Mouse (Mus musculus) adrenal gland, postnatal 25 days (tissue): ENCODE results near the gene C8g. TPM values are rescaled to one million over a fixed set of nuclear protein-coding genes. Genes with fewer than 3 reads are reported as not detected.
A peak's percentile ranks its signal among the peaks of the same experiment; 100 is the strongest.

ENCODE experiments used
- DNase-seq: peaks from one replicate; pipeline ENCODE4 v3.0.0; 2021; ENCODE audit warnings: mixed read lengths
- long read RNA-seq: library from polyadenylated mRNA; stranded (forward); transcript quantifications from one replicate; pipeline ENCODE4 v2.0.0, GENCODE M21; 2021
- total RNA-seq: library from RNA; stranded (reverse); gene quantifications from 2 replicates; pipeline ENCODE4 v1.2.3, GENCODE M21; 2021

The C8g gene
- 1.7 and 3.3 TPM in 2 replicates for total RNA-seq
- long read RNA-seq, transcript C8g-202 (7 exons, 1,150 nt) = major isoform, 201 of 228 reads
- long read RNA-seq, transcript C8g-207 (6 exons, 843 nt) = minor isoform, 5 of 228 reads
- long read RNA-seq, partial matches to known transcripts = 14 of 228 reads
- long read RNA-seq, other reads (novel, unspliced or antisense) = 7 of 228 reads

DNA sequence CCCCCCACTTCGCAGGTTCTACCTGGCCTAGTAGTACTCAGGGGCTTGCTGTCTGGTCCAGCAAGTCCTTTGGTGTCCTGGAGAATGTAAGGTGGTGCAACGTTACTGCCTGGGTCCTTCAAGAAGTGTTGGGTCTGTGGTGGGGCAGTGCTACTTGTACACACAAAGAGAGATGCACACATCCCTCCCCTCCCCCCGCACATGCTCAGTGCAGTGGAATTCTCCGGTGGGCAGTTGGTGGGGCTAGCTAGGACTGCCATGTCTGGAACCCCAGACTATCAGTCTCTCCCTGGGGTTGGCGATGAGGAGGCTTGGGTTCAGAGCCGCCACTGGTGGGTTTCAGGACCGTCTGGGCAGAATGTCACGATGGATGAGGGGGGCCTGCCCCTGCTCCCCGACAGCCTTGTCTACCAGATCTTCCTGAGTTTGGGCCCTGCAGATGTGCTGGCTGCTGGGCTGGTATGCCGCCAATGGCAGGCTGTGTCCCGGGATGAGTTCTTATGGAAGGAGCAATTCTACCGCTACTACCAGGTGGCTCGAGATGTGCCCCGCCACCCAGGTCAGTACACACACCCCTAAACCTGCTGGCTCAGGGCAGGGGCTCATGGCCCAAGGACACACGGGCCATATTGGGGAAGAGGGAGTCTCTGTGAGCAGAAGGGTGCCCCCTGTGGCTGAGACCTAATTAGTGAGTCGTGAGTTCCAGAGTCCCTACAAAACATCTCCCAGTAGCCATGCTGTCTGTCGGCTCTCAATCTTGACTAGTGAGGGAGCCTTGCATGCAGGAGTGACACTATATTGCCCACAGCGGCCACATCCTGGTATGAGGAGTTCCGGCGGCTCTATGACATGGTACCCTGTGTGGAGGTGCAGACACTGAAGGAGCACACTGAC, at the start of gene C8g:
Gene C8g, minus strand, starts transcription at position 127 of the 894 bp plus-strand sequence.
- no peak for DNase-seq

DNA sequence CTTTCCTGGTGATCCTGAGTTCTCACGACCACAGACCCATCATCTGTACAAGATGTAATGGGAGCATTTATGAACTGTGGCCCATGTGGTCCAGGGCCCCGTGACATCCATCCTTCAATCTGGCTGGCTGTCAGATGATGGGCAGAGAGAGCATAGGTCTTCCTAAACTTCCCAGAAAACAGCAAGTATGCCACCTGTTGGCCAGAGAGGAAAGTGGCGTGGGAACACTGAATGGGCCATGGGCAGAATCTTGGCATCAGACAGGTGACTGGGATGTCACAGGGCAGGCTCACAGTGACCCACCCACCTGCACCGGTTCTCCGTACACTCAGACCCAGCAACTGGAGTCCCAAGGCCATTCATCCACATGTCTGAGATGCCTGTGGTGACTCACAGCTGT, 49.7 kb upstream of the C8g start:
- peak; percentile 59 for DNase-seq

DNA sequence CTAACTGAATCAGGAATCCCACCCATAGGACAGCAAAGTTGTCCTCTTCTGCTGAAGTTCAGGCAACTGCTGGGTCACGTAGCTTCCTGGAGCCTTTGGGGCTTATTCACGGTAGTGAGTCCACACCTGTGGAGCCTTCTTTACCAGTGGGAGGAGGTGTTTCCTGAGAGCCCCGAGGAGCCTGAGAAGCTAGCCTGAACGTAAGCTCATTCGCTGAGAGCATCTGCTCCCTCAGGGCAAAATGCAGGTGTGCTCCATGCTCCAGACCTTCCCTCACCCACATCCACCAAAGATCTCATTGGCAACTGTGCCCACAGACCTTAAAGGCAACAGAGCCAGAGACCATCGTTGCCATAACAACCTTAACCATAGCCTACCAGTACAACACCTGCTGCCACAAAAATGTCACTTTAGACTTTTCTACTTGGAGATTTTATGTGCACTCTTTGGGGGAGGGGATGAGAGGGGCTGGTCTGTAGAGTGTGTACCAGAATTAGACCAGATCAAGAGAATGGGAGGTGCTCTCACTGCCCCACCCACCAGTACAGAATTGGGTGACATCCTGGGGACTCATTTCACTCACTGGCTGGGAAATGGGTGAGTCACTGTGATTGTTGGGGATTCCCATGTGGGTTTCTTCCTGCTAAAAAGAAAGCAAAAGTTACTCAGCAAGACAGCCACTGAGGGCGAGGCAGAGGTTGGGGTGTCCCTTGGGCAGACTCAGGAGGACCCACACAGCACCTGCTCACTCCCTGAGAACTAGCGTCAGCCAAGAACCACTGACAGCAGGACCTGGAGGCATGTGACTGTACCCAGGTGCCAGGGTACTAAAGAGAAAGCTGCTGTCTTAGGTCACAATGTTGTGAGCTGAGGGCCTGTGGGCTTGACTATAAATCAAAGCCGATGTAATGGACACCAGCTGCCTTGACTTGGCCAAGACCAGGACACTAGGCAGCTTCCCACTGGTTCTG, 47.8 kb upstream of the C8g start:
- no peak for DNase-seq

DNA sequence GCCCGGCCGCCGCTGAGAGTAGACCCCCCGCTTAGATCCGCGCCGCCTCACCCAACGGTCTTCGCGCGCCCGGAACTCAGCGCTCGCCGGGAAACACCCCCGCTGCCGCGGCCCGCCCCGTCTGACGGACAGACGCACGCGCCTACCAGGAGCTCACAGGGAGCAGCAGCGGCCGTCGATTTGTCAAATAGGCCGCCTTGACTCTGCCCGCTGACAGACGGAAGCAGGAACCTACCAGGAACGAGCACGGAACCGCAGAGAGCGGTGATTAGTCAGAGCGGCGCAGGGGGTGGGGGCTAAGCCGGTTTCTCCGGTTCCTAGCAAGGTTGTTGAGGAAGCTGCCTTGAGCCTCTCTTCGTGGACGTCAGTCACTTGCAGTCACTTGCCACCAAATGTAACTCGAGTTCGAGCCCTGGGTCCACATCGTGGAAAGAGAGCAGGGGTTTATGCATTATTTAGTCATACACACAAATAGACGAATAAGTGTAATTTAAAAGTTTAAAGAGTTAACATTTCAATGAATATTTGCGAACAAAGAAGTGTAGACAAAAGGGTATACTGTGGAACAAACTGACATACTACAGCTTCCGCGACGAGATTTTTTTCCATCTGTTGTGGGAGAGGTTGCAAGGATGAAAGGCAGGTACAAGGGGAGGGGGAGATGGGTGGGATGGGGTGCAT, 45.4 kb upstream of the C8g start, which contains the start of gene Traf2:
Gene Traf2, minus strand, starts transcription at position 130 of the 681 bp plus-strand sequence.
- peak; percentile 98 for DNase-seq

DNA sequence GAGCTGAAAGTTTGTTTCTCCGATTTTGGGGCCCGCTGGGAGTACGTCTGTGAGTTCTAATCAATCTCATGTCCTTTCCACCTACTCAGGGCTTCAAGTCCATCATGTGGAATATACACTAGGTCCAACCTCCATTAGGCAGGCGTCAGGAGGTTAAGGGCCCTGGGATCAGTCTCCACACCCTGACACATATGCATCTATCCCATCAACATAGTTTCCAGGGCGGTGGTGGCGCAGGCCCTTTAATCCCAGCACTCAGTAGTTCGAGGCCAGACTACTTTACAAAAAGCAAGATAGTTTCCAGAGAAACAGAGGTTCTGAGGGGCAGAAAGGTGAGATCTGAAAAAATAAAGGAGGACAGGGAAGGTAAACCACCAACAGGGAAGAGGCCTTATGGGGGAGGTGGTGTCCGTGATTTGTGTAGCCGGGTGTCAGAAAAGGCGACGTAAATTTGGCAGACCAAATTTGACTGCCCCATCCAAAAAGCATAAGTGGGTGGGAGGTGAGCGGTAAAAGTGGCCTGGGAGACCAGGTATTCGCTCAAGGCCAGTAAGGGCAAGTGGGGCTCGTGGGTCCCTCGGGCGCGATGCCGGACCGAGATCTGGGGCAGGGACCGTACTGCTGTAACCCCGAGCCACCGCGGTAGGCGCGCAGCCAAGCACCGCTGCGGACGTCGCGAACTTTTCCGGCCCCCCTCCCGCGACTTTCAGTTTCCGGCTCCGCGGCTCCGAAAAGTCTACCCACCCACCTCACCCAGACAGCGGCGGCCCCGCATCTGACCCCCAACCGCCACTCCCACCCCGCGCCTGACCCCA, 44.7 kb upstream of the C8g start:
- peak; percentile 83 for DNase-seq

DNA sequence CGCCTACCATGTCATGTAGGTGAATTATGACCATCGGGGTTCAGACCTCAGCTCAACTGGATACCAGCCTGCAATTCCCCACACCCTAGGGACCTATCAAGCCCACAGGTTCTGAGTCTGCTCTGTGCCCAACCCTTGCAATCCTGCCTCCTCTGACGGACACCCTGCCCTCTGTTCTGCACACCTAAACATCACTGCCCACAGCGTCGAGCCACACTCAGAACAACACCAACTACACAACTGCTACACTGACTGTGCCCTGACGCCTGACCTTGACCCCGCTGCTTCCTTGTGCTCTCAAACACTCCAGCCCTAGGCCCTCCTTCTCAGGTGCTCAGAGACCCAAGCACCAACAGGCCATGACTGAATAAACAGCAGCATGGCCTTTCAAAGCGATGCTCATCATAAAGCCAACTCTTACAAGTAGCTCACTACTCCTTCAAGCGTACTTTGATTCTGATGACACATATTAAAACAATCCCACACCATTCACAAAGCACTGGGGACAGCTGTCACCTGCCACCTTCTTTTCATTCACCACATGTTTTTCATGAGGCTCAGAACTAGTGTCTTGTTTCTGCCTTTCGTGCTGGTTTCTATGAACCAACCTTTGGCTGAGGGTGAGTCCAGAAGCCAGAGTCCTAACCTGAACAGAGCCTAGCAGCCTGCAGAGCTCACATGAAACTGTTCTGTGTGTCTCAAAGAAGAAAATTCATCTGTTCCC, 40.3 kb upstream of the C8g start:
- no peak for DNase-seq

DNA sequence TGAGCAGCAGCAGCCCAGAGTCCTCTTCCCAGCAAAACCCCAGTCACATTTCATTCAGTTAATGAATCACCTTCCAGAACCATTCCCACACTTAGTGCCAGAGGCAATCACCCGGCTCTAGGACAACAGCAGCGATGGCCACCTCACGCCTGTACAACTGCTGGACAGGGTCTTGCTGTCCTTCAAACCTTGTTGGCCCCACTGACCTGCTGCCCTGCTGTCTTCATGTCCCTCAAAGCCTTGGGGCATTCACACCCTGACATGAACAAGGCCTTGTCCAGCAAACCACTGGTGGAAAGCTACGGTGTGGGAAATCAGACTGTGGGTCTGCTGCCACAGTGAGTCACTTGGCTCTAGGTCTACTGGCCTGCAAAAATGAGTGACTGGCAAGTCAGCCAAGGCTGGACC, 39.0 kb upstream of the C8g start:
- DNase-seq = no peak

DNA sequence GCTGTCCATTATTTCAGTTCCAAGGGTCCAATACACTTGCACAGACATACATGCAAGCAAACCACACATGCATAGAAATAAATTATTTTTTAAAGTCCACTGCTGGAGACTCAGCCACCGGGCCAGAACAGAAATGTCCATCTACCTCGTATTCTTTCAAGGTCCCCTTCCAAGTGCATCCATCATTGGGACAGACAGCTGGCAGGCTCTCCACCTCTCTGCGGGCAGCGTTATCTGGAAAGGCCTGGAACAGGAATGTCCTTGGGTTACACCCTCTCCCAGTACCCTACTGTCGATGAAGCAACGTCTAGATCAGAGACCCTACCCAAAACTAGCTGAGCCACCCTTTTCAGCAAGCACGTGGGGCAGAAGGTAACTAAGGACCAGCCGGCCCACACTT, 35.0 kb upstream of the C8g start:
- DNase-seq = peak; percentile 70

DNA sequence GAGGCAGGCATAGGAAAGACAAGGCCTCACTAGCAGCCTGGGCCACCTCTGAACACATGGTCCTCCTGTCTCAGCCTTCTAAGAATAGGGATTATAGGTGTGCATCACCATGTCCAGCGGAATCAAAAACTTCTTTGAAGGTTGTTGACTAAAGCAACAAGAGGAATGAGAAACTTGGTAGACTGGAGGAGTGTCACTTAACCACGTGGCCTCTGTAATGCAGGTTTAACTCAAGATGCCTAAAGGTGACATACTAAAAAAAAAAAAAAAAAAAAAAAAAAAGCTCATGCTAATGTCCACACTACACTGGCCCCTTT, 33.3 kb upstream of the C8g start:
- DNase-seq = no peak

DNA sequence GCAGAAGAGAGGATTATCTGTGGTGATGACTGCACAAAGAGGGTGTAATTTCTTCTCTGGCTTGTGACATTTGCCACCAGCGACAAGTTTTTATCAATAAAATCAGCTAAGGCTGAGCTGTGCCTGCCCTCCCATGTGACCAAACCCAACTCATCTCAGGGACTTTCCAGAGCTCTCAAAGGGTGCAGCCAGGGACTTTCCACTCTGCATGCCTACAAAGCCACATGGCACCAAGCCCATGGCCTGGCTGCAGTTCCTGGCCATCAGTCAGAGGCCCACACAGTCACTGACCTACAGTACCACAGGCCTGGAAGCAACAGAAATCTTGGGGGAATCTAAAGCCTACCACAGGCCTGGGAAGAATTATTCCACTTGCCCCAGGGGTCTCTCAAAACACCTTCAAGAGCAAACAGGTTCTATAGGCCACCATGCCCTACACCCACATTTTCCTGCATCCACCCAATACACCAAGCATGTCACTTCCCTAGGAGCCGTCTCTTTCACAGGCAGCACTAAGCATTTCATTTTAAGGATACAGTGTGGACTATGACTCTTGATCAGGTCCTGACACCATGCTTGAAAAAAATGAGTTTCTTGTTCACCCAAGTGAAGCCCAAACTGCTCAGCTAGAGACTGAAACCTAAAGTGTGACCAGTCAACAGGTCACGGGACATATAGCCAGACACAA, 32.8 kb upstream of the C8g start:
- DNase-seq = peak; percentile 89

DNA sequence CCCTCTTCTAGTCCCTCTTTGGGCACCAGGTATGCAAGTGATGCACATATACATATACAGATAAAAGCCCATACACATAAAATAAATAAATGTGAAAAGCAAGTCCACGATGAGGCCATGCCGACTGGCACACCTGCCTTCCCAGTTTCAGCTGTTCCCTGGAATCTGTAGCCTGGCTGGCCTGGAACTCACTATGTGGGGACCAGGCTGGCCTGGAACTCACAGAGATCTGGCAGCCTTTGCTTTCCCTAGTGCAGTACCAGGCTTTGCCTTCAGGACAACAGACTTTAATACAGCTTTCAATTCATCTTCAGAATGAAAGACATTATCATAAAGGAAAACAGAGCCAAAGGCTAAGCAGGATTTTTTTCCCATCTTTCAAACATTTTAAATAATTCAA, 32.2 kb upstream of the C8g start:
- DNase-seq = no peak

DNA sequence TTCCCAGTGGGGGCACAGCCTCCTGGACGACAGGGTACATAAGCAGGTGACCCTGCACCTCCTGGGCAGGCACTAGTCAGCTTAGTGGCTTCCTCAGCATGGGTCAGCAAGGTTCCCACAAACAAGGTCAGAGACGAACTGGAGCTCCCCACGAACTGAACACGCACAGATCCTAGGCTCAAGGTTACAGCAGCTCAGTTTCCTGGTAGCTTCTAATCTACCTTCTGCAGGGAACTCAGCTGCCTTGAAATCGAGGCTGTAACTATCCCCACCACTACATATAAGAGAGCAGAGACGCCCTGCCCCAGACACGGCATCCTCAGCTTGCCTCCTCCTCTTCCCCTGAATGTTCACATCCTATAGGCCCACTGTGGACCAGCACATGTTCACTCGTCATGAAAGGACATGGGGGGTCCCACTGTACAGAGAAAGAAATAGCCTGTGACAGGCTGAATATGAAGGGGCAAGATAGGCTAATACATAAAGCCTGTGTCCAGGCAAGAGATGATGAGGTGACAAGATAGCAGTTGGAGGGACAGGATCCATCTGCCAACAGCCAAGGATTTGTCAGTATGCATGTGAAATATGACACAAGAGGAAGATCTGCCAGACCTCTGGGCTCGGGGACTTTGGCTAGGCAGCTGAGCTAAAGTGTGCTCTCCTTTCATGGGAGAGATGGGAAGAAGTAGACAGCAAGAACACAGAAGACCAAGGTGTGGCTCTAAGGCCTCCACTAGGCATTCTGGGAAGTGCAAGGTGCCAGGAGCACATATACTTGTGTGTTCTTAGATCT, 25.2 kb upstream of the C8g start:
- DNase-seq = no peak

DNA sequence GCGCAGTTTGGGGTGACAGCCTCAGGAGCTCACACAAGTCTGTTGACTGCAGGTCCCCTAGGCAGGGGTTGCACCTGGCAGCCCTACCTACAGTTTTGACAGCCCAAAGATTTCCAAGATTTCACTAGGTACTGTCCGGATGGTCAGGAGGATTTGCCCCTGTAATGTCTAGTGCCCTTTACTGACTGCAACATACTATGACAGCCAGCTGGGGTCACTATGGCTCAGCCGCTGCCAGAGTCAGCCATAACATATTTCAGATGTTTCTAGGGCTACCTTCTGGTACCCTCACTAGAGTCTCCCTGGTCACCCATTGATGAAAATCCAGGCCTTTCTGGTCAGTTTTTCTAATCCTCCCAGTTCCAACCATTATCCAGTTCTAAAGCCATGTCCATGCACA, 8.4 kb upstream of the C8g start:
- no peak for DNase-seq

DNA sequence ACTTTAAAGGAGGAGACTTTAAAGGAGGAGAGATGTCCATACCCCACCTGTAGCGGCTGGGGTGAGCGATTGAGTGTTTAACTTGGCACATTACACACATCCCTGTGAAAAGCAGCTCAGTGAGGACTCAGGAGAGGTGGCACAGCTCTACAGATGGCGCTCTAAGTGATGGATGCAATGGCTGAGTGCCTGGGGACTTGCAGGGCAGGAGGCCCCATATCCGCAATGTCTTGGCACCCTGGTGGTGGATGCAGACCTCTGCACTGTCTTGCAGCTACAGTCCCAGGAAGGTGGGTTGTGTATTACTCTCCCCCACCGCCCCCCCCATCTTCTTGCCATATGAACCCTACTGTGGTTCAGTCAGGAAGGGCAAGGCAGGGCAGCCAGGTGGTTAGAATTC, 5.4 kb upstream of the C8g start:
- DNase-seq = no peak

DNA sequence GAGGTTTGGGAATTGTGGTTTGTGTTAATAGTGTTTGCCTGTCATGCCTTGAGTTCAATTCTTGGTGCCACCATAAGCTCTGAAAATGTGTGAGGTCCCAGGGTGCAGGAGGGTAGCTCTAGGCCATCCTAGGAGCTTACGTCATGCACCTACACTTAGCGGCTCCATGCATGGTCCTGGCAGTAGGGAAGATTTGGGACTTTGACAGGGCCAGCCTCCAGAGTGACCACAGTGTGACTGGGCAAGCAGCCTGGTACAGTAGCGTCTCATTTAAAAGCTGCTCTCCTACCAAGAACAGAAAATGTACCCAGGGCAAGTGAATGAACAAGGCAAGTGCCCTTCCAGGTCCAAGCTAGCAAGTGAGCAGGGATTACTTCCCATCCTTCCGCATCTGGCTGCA, 4.3 kb upstream of the C8g start:
- no peak for DNase-seq

DNA sequence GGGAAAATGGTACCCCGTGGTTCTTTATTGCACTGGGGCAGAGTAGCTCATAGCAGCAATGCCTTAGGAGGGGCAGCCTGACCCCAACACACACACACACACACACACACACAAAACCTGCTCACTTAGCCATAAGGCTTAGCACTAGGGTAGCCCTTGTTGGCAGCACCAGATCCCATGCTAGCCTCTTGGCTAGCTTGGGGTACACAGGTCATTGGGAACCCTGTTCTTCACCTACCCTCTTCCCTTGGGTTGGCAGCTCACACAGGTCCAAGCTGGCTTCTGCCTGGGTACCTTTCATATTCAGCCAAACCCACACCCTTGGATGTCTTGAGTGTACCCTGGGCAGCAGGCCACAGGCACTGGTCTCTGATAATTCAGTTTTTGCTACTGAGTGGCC, 3.5 kb upstream of the C8g start:
- no peak for DNase-seq

DNA sequence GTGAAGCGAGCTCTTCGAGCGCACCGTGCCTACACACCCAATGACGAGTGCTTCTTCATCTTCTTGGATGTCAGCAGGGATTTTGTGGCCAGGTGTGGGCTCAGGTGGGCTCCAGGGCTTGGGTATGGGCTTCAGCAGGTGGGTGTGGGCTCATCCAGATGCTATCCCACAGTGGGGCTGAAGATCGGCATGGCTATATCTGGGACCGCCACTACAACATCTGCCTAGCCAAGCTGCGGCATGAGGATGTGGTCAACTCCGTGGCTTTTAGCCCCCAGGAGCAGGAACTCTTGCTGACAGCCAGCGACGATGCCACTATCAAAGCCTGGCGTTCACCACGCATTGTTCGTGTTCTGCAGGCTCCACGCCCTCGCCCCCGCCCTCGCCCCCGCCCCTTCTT, 3.0 kb upstream of the C8g start:
- DNase-seq = no peak

DNA sequence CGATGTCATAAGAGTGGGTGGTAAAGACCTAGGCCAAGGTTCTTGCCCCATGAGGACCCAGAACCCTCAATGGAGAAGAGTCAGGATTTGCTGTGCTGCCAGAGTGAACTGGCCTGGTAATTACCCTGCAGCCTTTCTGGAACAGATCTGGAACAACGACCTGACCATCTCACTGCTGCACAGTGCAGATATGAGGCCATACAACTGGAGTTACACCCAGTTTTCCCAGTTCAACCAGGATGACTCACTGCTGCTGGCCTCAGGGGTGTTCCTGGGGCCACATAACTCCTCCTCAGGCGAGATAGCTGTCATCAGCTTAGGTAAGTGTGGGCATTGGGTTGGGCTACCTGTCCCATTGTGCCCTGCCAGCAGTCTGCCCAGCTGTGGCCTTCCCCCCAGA, 1.2 kb upstream of the C8g start:
- DNase-seq = no peak
